Mouse (Mus musculus) left cerebral cortex, adult 9 months (tissue): ENCODE results near the gene Zranb1.

Source experiments
- DNase-seq, 2 experiments: peaks; one replicate each; pipeline ENCODE4 v3.0.0; 2022; ENCODE audit warnings: low spot score in 2 of 2

The Zranb1 gene

GRCm38 (mm10) chr7:133035901-133036300 is 105.0 kb downstream of the Zranb1 start:
- DNase-seq, result no peak
